Mouse (Mus musculus): ENCODE measurements around the gene Hyal3. TPM values are rescaled to one million over a fixed set of nuclear protein-coding genes. Genes with fewer than 3 reads are reported as not detected.

Hyal3 gene
- polyA plus RNA-seq, 1 experiment, result 1.1 TPM

- no peak overlapping the region for H3K27ac ChIP-seq (ENCODE audit: insufficient read depth, low read length)
- 73% methylated on average over 11 of the region's 11 CpGs for WGBS
- peaks cover 33% of the 10 kb centered on the region for H3K4me1 ChIP-seq (ENCODE audit: control insufficient read depth, insufficient read depth, low read length)
- H3K27me3 ChIP-seq (ENCODE audit: control insufficient read depth, insufficient read depth, low read length), result no peaks in the 10 kb centered on the region
- TF ChIP-seq POLR2A (IDR thresholded peaks at IDR 0.05; ENCODE audit: borderline replicate concordance, insufficient read depth, low read length) (no peak), CTCF (IDR thresholded peaks at IDR 0.05; ENCODE audit: borderline replicate concordance, insufficient read depth, low read depth, low read length) (no peak)
- no peak overlapping the region for H3K4me3 ChIP-seq (replicated peaks; ENCODE audit: insufficient read depth, low read depth, low read length)
- DNase-seq, result no peak
These were observed 16.3 kb downstream of the Hyal3 start for GRCm38 (mm10) chr9:107596619-107597569.

GRCm38 (mm10) chr9:107598385-107598784 is 17.8 kb downstream of the Hyal3 start:
- H3K4me1 ChIP-seq (ENCODE audit: control insufficient read depth, insufficient read depth, low read length), result peaks cover 18% of the 10 kb centered on the region
- WGBS, result 86% methylated on average over 5 of the region's 5 CpGs
- H3K4me3 ChIP-seq (replicated peaks; ENCODE audit: insufficient read depth, low read depth, low read length), result no peak overlapping the region
- no peak for DNase-seq
- H3K27ac ChIP-seq (ENCODE audit: insufficient read depth, low read length), result no peak overlapping the region
- H3K27me3 ChIP-seq (ENCODE audit: control insufficient read depth, insufficient read depth, low read length), result no peaks in the 10 kb centered on the region
- TF ChIP-seq CTCF (IDR thresholded peaks at IDR 0.05; ENCODE audit: borderline replicate concordance, insufficient read depth, low read depth, low read length), result no peak
- no peak for TF ChIP-seq POLR2A (IDR thresholded peaks at IDR 0.05; ENCODE audit: borderline replicate concordance, insufficient read depth, low read length)

GRCm38 (mm10) chr9:107599433-107599832 is 18.8 kb downstream of the Hyal3 start:
- H3K4me1 ChIP-seq (ENCODE audit: control insufficient read depth, insufficient read depth, low read length), result peaks cover 10% of the 10 kb centered on the region

GRCm38 (mm10) chr9:107599842-107600241 is 19.2 kb downstream of the Hyal3 start:
- H3K27ac ChIP-seq (ENCODE audit: insufficient read depth, low read length), result no peak overlapping the region
- peak; percentile 60 to 73 for DNase-seq
- peaks cover 10% of the 10 kb centered on the region for H3K4me1 ChIP-seq (ENCODE audit: control insufficient read depth, insufficient read depth, low read length)
- 65% methylated on average over 14 of the region's 14 CpGs for WGBS
- no peak overlapping the region for H3K4me3 ChIP-seq (replicated peaks; ENCODE audit: insufficient read depth, low read depth, low read length)
- TF ChIP-seq POLR2A (IDR thresholded peaks at IDR 0.05; ENCODE audit: borderline replicate concordance, insufficient read depth, low read length) (no peak), CTCF (IDR thresholded peaks at IDR 0.05; ENCODE audit: borderline replicate concordance, insufficient read depth, low read depth, low read length) (no peak)
- H3K27me3 ChIP-seq (ENCODE audit: control insufficient read depth, insufficient read depth, low read length), result no peaks in the 10 kb centered on the region

More at GRCm38 (mm10) chr9:107599433-107599832, 18.8 kb downstream of the Hyal3 start:
- no peaks in the 10 kb centered on the region for H3K27me3 ChIP-seq (ENCODE audit: control insufficient read depth, insufficient read depth, low read length)
- H3K4me3 ChIP-seq (replicated peaks; ENCODE audit: insufficient read depth, low read depth, low read length), result no peak overlapping the region
- DNase-seq, result no peak
- WGBS, result 94% methylated on average over 9 of the region's 9 CpGs
- no peak for TF ChIP-seq POLR2A (IDR thresholded peaks at IDR 0.05; ENCODE audit: borderline replicate concordance, insufficient read depth, low read length)
- TF ChIP-seq CTCF (IDR thresholded peaks at IDR 0.05; ENCODE audit: borderline replicate concordance, insufficient read depth, low read depth, low read length), result no peak
- H3K27ac ChIP-seq (ENCODE audit: insufficient read depth, low read length), result no peak overlapping the region

- WGBS, result 79% methylated on average over 12 of the region's 12 CpGs
- H3K4me3 ChIP-seq (replicated peaks; ENCODE audit: insufficient read depth, low read depth, low read length), result no peak overlapping the region
- peaks cover 10% of the 10 kb centered on the region for H3K4me1 ChIP-seq (ENCODE audit: control insufficient read depth, insufficient read depth, low read length)
- TF ChIP-seq CTCF (IDR thresholded peaks at IDR 0.05; ENCODE audit: borderline replicate concordance, insufficient read depth, low read depth, low read length) (peak; percentile 29; the same call in 1 of the 2 replicates), POLR2A (IDR thresholded peaks at IDR 0.05; ENCODE audit: borderline replicate concordance, insufficient read depth, low read length) (no peak)
- peak in 1 of 2 experiments; percentile 44 for DNase-seq
- H3K27ac ChIP-seq (ENCODE audit: insufficient read depth, low read length), result no peak overlapping the region
- no peaks in the 10 kb centered on the region for H3K27me3 ChIP-seq (ENCODE audit: control insufficient read depth, insufficient read depth, low read length)
These were observed 20.1 kb downstream of the Hyal3 start for GRCm38 (mm10) chr9:107600745-107601144.

GRCm38 (mm10) chr9:107601275-107601674 is 20.7 kb downstream of the Hyal3 start:
- peaks cover 10% of the 10 kb centered on the region for H3K4me1 ChIP-seq (ENCODE audit: control insufficient read depth, insufficient read depth, low read length)
- TF ChIP-seq CTCF (IDR thresholded peaks at IDR 0.05; ENCODE audit: borderline replicate concordance, insufficient read depth, low read depth, low read length), result no peak
- TF ChIP-seq POLR2A (IDR thresholded peaks at IDR 0.05; ENCODE audit: borderline replicate concordance, insufficient read depth, low read length), result no peak
- 84% methylated on average over 11 of the region's 11 CpGs for WGBS
- H3K4me3 ChIP-seq (replicated peaks; ENCODE audit: insufficient read depth, low read depth, low read length), result no peak overlapping the region
- no peak for DNase-seq
- H3K27ac ChIP-seq (ENCODE audit: insufficient read depth, low read length), result no peak overlapping the region
- H3K27me3 ChIP-seq (ENCODE audit: control insufficient read depth, insufficient read depth, low read length), result no peaks in the 10 kb centered on the region

- no peak overlapping the region for H3K4me3 ChIP-seq (replicated peaks; ENCODE audit: insufficient read depth, low read depth, low read length)
- H3K27ac ChIP-seq (ENCODE audit: insufficient read depth, low read length), result no peak overlapping the region
- no peaks in the 10 kb centered on the region for H3K27me3 ChIP-seq (ENCODE audit: control insufficient read depth, insufficient read depth, low read length)
- TF ChIP-seq POLR2A (IDR thresholded peaks at IDR 0.05; ENCODE audit: borderline replicate concordance, insufficient read depth, low read length) (no peak), CTCF (IDR thresholded peaks at IDR 0.05; ENCODE audit: borderline replicate concordance, insufficient read depth, low read depth, low read length) (peak; percentile 98)
- DNase-seq, result peak; percentile 83 to 95
- 10% methylated on average over 10 of the region's 10 CpGs for WGBS
- H3K4me1 ChIP-seq (ENCODE audit: control insufficient read depth, insufficient read depth, low read length), result peaks cover 2% of the 10 kb centered on the region; the same call in 1 of the 2 replicates
These were observed 21.5 kb downstream of the Hyal3 start for GRCm38 (mm10) chr9:107602068-107602648.
